Mouse (Mus musculus) left cerebral cortex, adult 9 months (tissue): Measurements from ENCODE around the gene Cdkl4.

Experiments used
- DNase-seq, 2 experiments: peaks; one replicate each; pipeline ENCODE4 v3.0.0; 2022; ENCODE audit warnings: low spot score in 2 of 2

The Cdkl4 gene

GRCm38 (mm10) chr17:80515956-80516355 is 61.7 kb downstream of the Cdkl4 start:
- DNase-seq, result no peak

GRCm38 (mm10) chr17:80515513-80515912 is 62.1 kb downstream of the Cdkl4 start:
- no peak for DNase-seq

GRCm38 (mm10) chr17:80513766-80514165 is 63.8 kb downstream of the Cdkl4 start:
- DNase-seq, result no peak

GRCm38 (mm10) chr17:80510459-80510855 is 67.2 kb downstream of the Cdkl4 start:
- DNase-seq, result no peak

- DNase-seq, result no peak
Measured at GRCm38 (mm10) chr17:80509494-80510458, 67.8 kb downstream of the Cdkl4 start.

GRCm38 (mm10) chr17:80505766-80506165 is 71.8 kb downstream of the Cdkl4 start:
- no peak for DNase-seq

GRCm38 (mm10) chr17:80505342-80505741 is 72.3 kb downstream of the Cdkl4 start:
- no peak for DNase-seq

GRCm38 (mm10) chr17:80501805-80502172 is 75.8 kb downstream of the Cdkl4 start:
- no peak for DNase-seq

- no peak for DNase-seq
Measured at GRCm38 (mm10) chr17:80501037-80501804, 76.4 kb downstream of the Cdkl4 start.

- DNase-seq, result no peak
Measured at GRCm38 (mm10) chr17:80500025-80500424, 77.6 kb downstream of the Cdkl4 start.

- no peak for DNase-seq
Measured at GRCm38 (mm10) chr17:80498600-80499268, 78.9 kb downstream of the Cdkl4 start.

GRCm38 (mm10) chr17:80497183-80497601 is 80.4 kb downstream of the Cdkl4 start:
- no peak for DNase-seq

- no peak for DNase-seq
Measured at GRCm38 (mm10) chr17:80496607-80497170, 80.9 kb downstream of the Cdkl4 start.

- DNase-seq, result no peak
Measured at GRCm38 (mm10) chr17:80496185-80496584, 81.4 kb downstream of the Cdkl4 start.

GRCm38 (mm10) chr17:80493891-80494290 is 83.7 kb downstream of the Cdkl4 start:
- no peak for DNase-seq

GRCm38 (mm10) chr17:80492811-80493210 is 84.8 kb downstream of the Cdkl4 start:
- DNase-seq, result no peak

GRCm38 (mm10) chr17:80492274-80492673 is 85.3 kb downstream of the Cdkl4 start:
- no peak for DNase-seq

- DNase-seq, result no peak
Measured at GRCm38 (mm10) chr17:80490166-80490565, 87.4 kb downstream of the Cdkl4 start.

- no peak for DNase-seq
Measured at GRCm38 (mm10) chr17:80488918-80489317, 88.7 kb downstream of the Cdkl4 start.

GRCm38 (mm10) chr17:80485160-80485559 is 92.5 kb downstream of the Cdkl4 start:
- no peak for DNase-seq

- DNase-seq, result no peak
Measured at GRCm38 (mm10) chr17:80480855-80481224, 96.8 kb downstream of the Cdkl4 start.
